Mouse (Mus musculus) midbrain, embryonic 10.5 days (tissue): ENCODE data around the gene Polr3e. TPM values are rescaled to one million over a fixed set of nuclear protein-coding genes. Genes with fewer than 3 reads are reported as not detected.

Source experiments
- polyA plus RNA-seq: library from polyadenylated mRNA; unstranded; fragments of >200 nt; fragmentation: Nextera tagmentation; extraction: Ambion mirVana; gene quantifications from 2 replicates; pipeline ENCODE4 v1.2.1, GENCODE M21; 2016

The Polr3e gene
- polyA plus RNA-seq, 1 experiment from 2014 or later, result 41.0 TPM

Other genes starting within 250 kb of the Polr3e start
- 0.24 and 0.41 TPM in 2 replicates for gene Pdzd9, start 247.4 kb upstream of the Polr3e start, polyA plus RNA-seq
- 11.9 and 13.0 TPM in 2 replicates for gene Mosmo, start 240.1 kb upstream of the Polr3e start, polyA plus RNA-seq
- gene Vwa3a, start 178.4 kb upstream of the Polr3e start, polyA plus RNA-seq, result 0.07 and 0.12 TPM in 2 replicates
- not detected in 2 replicates for gene Gm5737, start 105.4 kb upstream of the Polr3e start, polyA plus RNA-seq
- 24.0 and 26.1 TPM in 2 replicates for gene Eef2k, start 74.9 kb upstream of the Polr3e start, polyA plus RNA-seq
- 12.0 and 13.7 TPM in 2 replicates for gene Cdr2, start 64.6 kb downstream of the Polr3e start, polyA plus RNA-seq
- 0.61 and 0.63 TPM in 2 replicates for gene Mfsd13b, start 64.8 kb downstream of the Polr3e start, polyA plus RNA-seq
- gene Mettl9, start 116.7 kb downstream of the Polr3e start, polyA plus RNA-seq, result 205 and 210 TPM in 2 replicates
- gene Igsf6, start 156.8 kb downstream of the Polr3e start, polyA plus RNA-seq, result 0.88 and 1.2 TPM in 2 replicates
- 0.05 and 0.09 TPM in 2 replicates for gene Otoa, start 163.9 kb downstream of the Polr3e start, polyA plus RNA-seq